Mouse (Mus musculus) adrenal gland, postnatal 36 days (tissue): ENCODE measurements around the gene Olfr1013. TPM values are rescaled to one million over a fixed set of nuclear protein-coding genes. Genes with fewer than 3 reads are reported as not detected.

Experiments used
- DNase-seq, 2 experiments: peaks; one replicate each; pipeline ENCODE4 v3.0.0; 2021; ENCODE audit warnings: mixed read lengths in 1 of 2
- long read RNA-seq, 2 experiments: library from polyadenylated mRNA; stranded (forward); transcript quantifications; one replicate each; pipeline ENCODE4 v2.0.0; 2021; ENCODE audit warnings: borderline sequencing depth in 2 of 2
- total RNA-seq, 2 experiments: library from RNA; stranded (reverse); gene quantifications; 2 replicates each; pipeline ENCODE4 v1.2.3; 2021

Gene Olfr1013
- under 1 TPM in 1 of 2 experiments, not detected in 1; 0.07 TPM for total RNA-seq
- long read RNA-seq, experiment 1, result 0 reads
- long read RNA-seq, experiment 2, result 0 reads

DNA sequence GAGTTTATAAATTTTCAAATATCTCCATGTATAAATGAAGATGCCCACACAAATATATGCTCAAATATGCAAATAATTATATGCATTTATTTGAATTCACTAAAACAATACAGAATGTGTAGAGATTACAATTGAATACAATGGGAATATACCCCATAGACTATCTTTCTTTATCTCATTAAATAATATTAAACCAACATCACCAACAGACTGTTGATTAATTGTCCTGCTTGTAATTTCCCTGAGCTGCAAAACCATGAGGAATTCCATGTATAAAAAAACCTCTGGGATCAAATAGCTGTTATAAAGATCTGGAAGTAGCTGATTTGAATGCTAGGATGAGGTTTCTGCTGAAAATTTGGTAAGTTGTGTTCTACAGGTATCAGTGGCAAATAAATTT is at the start of gene Olfr1013:
TSS of gene Olfr1013 (plus strand) at position 301 of the 400 bp plus-strand sequence.
- no peak for DNase-seq

DNA sequence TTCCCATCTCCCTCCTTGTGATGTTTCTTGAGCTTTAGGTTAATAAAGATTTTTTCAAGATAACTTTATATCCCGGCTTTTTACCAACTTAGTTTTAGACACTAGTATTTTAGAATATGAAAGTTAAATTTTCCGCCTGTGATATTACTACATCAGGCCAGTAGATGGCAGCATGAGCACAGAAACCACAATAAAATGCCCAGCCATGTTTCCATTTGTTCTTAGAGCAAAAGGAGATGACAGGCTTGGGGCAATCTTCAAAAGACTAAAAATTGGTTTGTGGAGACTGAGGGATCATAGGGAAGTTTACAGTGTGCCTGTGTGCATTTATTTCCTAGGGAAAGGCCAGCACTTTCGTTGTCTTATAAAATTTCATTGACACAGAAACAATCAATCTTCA is 41.1 kb upstream of the Olfr1013 start:
- DNase-seq, result peak in 1 of 2 experiments; percentile 15

DNA sequence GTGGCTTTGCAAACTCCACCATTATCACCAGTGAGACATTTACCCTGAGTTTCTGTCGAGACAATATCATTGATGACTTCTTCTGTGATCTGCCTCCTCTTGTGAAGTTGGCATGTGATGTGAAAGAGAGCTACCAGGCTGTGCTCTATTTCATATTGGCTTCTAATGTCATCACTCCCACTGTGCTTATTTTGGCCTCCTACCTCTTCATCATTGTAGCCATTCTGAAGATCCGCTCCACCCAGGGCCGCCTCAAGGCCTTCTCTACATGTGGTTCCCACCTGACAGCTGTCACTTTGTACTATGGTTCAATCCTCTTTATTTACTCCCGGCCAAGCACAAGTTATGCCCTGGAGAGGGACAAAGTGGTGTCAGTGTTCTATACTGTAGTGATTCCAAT is 13.1 kb upstream of the Olfr1013 start:
- DNase-seq, result no peak

DNA sequence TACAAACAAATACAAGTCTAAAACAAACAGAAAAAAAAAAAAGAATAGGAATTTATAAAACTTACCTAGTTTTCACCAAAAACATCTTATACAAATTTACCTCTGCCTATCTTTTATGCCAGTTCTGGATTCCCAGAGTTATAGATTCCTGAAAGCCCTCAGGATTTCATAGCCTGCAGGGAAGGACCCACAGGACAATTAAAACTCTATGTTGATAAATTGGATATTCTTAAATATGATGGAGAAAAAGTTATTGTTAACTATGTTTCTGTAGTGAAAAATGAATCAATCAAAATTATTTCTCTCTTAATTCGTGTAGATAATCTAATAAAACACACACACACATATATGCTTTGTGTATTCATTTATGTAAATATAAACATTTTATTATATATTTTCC is 4.2 kb upstream of the Olfr1013 start, which contains the start of gene Olfr1012:
TSS of gene Olfr1012 (minus strand) at position 101 of the 400 bp plus-strand sequence.
- no peak for DNase-seq

DNA sequence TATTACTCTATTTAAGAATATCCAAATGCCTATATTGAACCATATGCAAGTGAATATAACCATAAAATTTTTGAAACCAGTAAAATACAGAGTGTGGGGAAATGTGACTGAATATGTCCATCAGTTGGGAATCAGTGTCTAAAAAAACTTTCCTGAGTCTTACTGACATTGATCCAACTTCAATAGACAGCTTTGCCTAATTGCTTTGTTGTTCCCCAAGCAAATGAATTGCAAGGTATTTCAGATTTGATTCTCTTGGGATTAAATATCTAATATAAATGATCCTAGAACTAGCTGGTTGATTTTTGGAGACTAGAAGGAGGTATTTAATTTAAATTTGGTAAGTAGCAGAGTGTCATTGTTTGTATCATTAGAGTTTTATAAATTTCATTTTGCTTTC is 5.5 kb downstream of the Olfr1013 start, which contains the start of gene Olfr1014:
TSS of gene Olfr1014 (plus strand) at position 301 of the 400 bp plus-strand sequence.
- no peak for DNase-seq

DNA sequence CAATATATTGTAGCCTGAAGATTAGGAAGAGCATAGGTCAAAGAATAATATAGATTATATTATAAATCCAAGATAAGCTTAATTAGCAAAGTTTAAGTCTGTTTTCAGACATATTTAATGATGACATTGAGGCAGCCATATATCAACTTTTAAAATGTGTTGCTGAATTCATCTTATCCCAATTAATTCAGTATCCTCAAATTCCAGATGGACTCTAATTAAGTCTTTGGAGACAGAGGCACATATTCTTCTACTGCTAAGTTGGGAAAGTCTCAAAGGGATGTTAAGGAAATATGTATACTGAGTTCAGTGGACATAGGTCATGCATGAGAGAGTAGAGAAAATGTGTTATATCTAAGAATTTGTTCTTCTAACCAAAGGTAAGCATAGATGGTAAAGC is 14.8 kb downstream of the Olfr1013 start, which contains the start of gene Olfr1015:
TSS of gene Olfr1015 (plus strand) at position 301 of the 400 bp plus-strand sequence.
- DNase-seq, result no peak

DNA sequence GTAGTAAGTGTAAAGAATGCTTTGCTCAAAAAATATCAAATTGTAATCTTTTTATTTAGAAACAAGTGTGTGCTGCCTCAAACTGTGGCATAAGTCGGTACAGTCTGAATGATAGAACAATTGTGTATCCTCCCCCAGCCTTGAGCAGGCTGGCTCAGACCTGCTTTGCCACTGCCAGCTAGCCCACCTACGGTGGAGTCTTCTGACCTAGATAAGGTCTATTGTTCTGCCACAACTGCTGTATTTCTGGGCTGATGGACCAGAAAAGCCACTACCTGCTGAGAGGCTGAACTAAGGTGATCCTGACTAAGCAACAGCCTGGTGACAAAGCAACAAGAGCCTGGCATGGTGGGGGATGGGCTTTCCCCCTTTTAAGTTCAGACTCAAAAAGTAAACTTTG is 25.4 kb downstream of the Olfr1013 start:
- no peak for DNase-seq

DNA sequence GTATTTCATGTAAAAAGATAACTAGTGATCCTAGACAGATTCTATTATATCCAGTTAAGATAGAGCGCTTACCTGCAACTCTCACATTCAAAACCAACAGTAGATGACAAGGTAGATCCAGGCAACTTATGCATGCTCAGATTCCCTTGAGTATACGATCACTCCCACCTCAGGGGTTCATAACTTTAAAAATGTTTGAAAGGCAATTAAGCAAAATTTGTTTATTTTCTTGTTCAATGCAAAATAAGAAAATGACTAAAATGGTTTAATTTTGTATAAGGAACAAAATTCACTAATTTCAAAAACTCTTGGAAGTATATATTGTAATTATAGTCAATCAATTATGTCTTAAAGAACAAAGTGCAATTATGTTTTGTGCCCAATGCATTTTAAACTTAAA is 35.5 kb downstream of the Olfr1013 start, which contains the start of gene Olfr1016:
TSS of gene Olfr1016 (minus strand) at position 101 of the 400 bp plus-strand sequence.
- no peak for DNase-seq

DNA sequence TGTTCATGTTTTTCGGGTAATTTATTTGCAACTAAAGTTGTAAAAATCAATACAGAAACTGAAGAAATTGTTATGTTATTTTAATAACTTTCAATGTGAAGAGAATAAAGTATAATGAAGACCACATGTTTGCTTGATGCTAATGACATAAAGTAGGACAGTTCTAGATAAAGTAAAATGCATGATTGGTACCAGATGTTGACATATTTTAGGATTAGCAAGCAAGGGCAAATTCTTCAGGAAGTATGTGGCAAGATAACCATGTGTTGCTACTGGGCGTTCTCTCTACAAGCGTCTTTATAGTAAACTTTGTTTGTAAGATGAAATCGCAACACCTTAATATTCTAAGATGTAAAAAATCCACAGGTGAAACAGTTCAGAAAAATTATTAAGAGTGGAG is 37.6 kb downstream of the Olfr1013 start:
- DNase-seq, result no peak

DNA sequence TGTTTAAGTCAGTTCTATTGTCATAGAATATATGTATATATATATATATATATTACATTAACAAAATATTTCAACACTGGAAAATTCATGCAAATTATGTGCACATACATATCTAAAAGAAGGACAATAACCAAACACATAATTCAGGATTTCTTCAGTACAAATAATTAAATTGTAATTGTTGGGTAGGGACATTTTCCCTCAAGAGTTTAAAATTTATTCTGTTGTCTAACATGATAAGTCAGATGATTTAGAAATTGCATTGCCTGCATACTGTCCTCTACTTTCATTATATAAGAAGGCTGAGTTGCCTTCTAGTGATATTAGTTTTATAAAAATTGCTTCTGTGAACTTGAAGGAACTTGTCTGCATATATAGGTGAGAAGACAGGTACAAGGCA is 51.3 kb downstream of the Olfr1013 start, which contains the start of gene Olfr1018:
TSS of gene Olfr1018 (plus strand) at position 301 of the 400 bp plus-strand sequence.
- DNase-seq, result no peak

Other genes with a start within 250 kb of the Olfr1013 start
- gene 4833423E24Rik, start 248.1 kb upstream of the Olfr1013 start, total RNA-seq, result under 1 TPM; 0.26 to 0.33 TPM
- not detected for gene Olfr996, start 187.9 kb upstream of the Olfr1013 start, total RNA-seq
- not detected for gene Olfr998, start 178.2 kb upstream of the Olfr1013 start, total RNA-seq
- gene Olfr1000, start 155.2 kb upstream of the Olfr1013 start, total RNA-seq, result not detected
- gene Olfr1002, start 116.4 kb upstream of the Olfr1013 start, total RNA-seq, result not detected
- not detected for gene Olfr154, start 102.6 kb upstream of the Olfr1013 start, total RNA-seq
- gene Olfr1006, start 88.3 kb upstream of the Olfr1013 start, total RNA-seq, result not detected
- not detected for gene Olfr1008, start 77.7 kb upstream of the Olfr1013 start, total RNA-seq
- not detected for gene Olfr1009, start 51.7 kb upstream of the Olfr1013 start, total RNA-seq
- gene Olfr1012, start 4.3 kb upstream of the Olfr1013 start, total RNA-seq, result not detected
- not detected for gene Olfr1014, start 5.6 kb downstream of the Olfr1013 start, total RNA-seq
- not detected for gene Olfr1015, start 14.9 kb downstream of the Olfr1013 start, total RNA-seq
- gene Olfr1016, start 35.4 kb downstream of the Olfr1013 start, total RNA-seq, result not detected
- not detected for gene Olfr1018, start 51.4 kb downstream of the Olfr1013 start, total RNA-seq
- gene Olfr1019, start 78.4 kb downstream of the Olfr1013 start, total RNA-seq, result not detected
- gene Olfr1020, start 79.9 kb downstream of the Olfr1013 start, total RNA-seq, result not detected
- gene Olfr1022, start 101.5 kb downstream of the Olfr1013 start, total RNA-seq, result not detected
- gene Olfr1023, start 118.5 kb downstream of the Olfr1013 start, total RNA-seq, result not detected
- not detected for gene Olfr1024, start 138.0 kb downstream of the Olfr1013 start, total RNA-seq
- not detected for gene Olfr1025-ps1, start 148.1 kb downstream of the Olfr1013 start, total RNA-seq
- gene Olfr1026, start 154.5 kb downstream of the Olfr1013 start, total RNA-seq, result not detected
- not detected for gene Olfr1028, start 183.3 kb downstream of the Olfr1013 start, total RNA-seq
- gene Olfr1029, start 206.8 kb downstream of the Olfr1013 start, total RNA-seq, result not detected
- gene Olfr1030, start 212.2 kb downstream of the Olfr1013 start, total RNA-seq, result not detected
- gene Olfr1031, start 223.2 kb downstream of the Olfr1013 start, total RNA-seq, result not detected
- gene Olfr1032, start 238.4 kb downstream of the Olfr1013 start, total RNA-seq, result not detected